Mouse (Mus musculus): ENCODE results near the gene Atp5h.

Atp5h gene

DNA sequence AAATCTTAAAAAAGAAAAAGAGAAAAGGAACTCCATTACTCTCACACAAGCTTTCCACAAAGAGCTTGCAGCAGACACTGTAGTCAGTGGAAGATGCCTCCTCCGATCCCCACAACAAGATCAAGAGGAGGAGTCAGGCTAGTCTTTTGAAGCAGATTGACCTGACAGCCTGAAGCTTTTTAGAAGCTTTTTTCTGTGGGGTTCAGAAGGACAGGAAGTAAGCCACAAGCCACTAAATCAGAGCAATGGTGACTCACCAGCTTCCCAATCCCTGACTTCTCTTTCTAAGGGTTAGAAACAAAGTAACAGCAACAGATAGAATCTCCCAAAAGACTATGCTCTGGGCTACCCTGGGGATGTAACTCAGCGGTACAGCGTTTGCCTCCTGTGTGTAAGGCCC lies 19.6 kb upstream of the Atp5h start:
- in situ Hi-C loops (cut with MboI; ENCODE audit: low sequenced_read_pairs), result no loop called here

DNA sequence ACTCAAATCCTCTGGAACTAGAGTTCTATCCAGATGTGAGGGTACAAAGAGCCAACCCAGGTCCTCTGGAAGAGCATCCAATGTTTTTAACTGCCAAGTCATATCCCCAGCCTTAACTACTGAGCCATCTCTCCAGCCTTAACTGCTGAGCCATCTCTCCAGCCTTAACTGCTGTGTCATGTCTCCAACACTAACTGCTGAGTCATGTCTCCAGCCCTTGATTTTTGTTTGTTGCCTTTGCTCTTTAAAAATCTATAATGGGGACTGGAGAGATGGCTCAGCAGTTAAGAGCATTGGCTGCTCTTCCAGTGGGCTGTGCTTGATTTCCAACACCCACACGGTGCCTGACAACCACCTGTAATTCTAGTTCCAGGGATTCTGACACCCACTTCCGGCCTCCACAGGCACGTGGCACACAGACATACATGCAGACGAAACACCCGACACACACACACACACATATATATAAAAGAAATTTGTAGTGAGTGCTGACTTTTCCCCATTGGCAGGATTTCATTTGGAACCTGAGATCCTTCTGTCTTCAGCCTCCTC lies 17.9 kb upstream of the Atp5h start:
- in situ Hi-C loops (cut with MboI; ENCODE audit: low sequenced_read_pairs), result no loop called here

DNA sequence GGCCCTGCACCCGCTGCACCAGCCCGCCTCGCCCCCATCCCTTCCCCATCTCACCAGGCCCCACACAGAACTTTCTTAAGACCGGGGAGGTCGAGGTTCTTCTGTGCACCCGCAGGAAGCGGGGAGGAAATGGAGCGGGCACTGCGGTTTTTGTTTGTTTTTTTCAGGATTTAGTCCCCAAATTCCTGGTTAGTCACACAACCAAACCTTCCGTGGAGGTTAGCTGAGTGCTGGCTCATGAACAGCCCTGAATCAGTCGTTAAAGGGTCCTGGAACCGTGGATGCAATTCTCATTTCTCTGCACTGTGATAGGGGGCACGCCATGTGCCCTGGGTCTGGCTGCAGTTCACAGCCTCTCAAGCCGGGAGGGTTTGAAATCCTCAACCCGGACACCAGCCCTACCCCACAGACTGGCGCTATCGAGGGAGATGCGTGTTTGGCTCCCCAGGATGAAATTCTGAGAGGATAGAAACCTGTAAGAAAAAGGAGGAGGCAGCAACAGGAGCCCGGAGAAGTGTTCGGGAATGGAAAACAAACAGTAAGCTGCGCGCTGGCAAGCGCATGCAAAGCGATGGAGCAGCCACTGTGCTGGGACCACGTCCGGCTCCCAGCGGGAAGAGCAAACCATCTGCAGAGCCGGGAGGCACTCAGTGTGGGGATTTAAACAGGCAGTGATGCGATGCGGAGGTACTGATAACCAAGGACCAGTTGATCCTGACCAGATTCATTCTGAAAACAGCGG lies 16.0 kb upstream of the Atp5h start:
- in situ Hi-C loops (cut with MboI; ENCODE audit: low sequenced_read_pairs), result no loop called here

DNA sequence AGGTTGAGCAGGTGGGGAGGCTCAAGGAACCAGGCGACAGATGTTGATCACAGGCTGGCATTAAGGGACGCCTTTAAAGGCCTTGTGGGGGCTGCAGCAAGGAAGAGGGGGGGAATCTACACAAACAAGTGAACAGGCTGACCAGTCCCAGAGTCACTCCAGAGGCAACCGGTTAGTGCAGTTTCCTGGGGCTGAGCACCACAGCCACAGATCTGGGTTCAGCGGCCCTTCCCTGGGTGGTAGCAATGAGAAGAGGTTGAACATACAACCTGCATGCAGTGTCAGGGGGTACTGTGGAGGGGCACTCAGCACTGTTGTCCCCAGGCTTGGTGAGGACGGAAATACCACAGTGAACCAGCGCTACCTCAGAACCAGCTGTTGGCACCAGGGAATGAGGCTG lies 13.6 kb upstream of the Atp5h start:
- in situ Hi-C loops (cut with MboI; ENCODE audit: low sequenced_read_pairs), result no loop called here

DNA sequence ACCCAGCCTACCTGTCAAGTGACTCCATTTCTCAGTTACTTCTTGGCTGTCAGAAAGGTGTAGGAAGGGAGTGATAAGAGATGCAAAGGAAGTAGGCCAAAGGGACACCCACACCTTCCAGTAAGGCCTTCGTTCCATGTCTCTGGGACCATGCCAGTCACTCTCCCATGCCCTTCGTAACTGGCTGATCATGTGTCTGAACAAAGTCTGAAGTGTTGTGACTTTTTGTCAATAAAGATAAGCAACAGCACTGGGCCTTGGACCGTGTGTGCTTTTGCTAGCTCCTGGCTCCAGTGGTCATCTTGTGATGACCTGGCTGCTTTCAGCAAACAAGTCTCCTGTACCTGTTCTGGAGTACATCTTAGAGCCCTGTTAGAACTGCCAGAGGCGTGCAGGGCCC lies 13.1 kb upstream of the Atp5h start:
- in situ Hi-C loops (cut with MboI; ENCODE audit: low sequenced_read_pairs), result no loop called here

DNA sequence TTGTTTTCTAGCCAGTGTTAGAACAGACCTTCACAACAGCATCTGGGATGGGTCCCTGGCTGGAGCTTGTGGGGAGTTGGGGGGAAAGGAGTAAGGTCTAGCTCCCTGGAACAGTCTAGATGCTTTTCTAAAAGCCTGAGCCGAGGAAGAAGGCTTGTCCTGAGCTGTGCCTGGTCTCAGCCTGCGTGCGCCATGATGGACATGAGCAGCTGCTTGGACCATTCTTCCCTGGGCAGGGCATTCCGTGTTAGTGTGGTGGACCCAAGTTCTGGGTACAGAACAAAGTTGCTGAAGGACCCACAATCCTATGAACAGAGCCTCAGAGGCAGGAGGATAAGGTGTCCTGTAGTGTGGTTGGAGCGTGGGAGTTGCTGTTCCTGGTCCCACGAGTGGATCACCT lies 10.8 kb upstream of the Atp5h start:
- in situ Hi-C loops (cut with MboI; ENCODE audit: low sequenced_read_pairs), result no loop called here

DNA sequence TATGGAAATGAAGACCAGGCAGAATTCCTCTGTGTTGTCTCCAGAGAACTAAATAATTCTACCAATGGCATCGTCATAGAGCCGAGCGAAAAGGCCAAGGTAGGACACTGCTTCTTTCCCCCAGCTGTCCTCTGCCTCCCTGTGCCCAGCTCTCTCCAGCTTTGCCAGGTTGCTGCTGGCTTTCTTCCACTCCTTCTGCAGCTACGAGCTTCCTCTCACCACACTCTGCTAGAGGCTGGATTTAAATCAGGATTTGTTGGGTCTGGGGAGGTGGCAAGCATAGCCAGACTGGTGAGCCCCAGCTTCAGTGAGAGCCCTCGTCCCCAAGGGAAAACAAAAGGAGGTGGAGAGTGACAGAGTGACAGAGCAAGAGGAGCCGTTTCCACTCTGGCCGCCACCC lies 9.5 kb upstream of the Atp5h start:
- in situ Hi-C loops (cut with MboI; ENCODE audit: low sequenced_read_pairs), result no loop called here

DNA sequence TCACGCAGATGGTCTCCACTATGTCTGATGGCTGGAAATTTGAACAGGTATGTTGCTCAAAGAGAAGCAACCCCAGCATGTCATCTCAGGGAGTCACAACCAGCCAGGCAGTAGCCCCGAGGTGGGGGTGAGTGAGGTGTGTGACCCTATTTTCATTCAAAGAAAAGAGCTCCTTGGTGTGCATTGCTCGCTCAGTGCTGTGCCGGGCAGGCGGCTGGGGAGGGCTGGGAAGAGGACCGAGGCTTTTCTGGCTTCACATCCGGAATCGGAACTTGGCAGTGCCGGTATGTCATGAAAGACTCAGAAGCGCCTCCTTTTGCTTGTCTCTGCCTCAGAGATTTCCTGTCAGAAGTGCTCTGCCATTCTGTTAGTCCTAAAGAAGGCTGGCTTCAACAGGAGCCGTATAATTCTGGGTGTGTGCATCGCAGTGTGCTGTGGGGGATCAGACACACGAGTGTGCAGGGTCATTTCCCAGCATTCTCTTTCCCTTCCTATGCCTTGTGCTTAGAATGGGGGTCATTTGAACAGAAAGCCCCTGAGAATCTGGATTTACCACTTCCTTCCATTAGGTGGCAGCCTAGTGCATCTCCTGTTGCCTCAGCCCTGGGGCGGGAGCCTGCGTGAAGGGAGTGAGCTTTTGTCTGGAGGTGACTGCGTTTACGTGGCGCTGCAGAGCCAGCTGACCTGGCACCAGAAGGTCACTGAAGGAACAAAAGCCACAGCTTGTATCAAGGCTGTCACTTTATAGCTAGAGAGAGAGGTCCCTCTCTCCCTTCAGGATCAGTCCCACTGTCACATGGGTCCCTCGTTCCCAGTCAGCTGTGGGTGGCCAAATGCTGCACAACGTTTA lies 7.9 kb upstream of the Atp5h start:
- in situ Hi-C loops (cut with MboI; ENCODE audit: low sequenced_read_pairs), result no loop called here

DNA sequence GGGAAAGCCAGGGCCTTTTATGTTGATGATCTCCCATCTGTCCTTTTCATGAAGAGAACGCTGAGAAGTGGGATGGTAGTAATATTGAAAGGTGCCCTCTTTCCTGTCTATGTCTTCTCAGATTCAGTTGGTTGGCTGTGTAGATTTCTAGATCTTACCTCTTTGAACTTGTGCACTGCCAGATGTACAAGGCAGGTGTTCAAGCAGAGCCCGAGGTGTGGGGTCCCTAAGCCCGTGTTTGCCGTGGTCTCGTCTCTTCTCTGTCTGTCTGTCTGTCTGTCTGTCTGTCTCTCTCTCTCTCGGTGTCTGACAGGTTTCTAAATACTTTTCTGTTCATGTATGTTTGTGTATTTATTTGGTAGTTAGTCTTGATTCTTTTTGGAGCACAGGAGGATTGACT lies 5.9 kb upstream of the Atp5h start:
- in situ Hi-C loops (cut with MboI; ENCODE audit: low sequenced_read_pairs), result no loop called here

DNA sequence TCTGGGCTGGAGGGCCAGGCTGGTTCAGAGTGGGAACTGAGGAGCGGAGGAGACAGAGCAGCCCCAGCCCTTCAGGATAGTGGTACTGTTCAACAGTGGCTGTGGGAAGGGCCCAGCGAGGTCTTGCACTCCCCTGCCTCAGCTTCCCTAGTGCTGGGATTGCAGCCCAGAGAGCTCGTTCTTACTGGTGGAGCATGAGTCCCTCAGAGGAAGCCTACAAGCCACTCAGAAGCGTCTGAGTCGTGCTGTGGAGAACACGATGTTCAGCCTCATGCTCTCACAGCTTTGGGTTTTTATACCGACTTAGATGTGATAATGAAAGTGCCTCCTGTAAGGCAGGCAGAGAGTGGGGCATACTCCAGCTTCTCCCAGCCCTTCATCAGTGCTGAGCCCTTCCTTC lies 4.9 kb upstream of the Atp5h start:
- in situ Hi-C loops (cut with MboI; ENCODE audit: low sequenced_read_pairs), result no loop called here

DNA sequence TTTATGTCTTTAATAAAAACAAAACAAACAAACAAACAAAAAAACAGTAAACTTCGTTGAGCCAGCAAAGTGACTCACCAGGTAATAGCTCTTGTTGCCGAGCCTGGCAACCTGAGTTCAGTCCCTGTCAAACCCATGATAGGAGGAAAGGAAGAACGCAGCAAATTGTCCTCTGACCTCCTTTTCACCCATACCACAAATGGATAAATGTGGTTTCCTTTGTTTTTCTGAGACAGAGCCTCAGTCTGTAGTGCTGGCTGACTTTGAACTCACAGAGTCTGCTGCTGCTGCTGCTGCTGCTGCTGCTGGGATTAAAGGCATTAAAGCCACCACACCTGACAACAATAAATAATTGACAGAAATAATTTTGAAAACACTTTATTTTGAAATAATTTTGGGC lies 3.3 kb upstream of the Atp5h start:
- in situ Hi-C loops (cut with MboI; ENCODE audit: low sequenced_read_pairs), result no loop called here

DNA sequence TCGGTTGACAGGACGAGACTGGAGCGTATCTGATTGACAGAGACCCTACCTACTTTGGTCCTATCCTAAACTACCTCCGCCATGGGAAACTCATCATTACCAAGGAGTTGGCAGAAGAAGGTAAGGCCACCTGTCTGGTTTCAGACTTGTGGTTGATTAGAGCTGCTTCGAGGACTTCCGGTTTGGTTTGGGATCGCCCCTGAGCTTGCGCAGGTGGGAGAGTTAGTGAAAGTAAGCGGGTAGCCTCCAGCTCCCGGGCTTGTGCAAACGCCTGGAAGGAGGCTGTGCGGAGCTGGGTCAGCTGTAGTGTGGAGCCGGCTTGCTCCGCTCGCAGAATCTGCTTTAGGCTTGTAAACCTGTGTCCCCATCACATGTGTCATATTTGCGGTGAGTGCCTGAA lies 2.2 kb upstream of the Atp5h start:
- in situ Hi-C loops (cut with MboI; ENCODE audit: low sequenced_read_pairs), result no loop called here

DNA sequence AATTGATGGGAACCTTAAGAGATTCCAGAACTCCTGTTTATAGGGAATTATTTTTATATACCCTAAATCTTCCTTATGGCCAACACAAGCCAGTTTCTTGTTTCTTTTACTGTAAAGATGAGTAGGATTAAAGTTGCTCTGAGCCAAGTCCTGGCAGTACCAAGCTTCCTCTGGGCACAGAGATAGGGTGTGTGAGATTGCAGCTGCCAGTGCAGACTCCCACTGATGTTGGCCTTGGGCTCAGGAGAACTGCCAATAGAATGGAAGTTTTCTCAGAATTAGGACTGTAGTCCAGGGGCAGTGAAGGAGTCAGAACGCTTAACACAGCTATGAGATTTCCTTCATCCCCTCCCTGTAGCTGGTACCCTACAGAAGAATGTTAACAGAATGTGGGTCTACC lies 1.6 kb upstream of the Atp5h start:
- in situ Hi-C loops (cut with MboI; ENCODE audit: low sequenced_read_pairs), result no loop called here

DNA sequence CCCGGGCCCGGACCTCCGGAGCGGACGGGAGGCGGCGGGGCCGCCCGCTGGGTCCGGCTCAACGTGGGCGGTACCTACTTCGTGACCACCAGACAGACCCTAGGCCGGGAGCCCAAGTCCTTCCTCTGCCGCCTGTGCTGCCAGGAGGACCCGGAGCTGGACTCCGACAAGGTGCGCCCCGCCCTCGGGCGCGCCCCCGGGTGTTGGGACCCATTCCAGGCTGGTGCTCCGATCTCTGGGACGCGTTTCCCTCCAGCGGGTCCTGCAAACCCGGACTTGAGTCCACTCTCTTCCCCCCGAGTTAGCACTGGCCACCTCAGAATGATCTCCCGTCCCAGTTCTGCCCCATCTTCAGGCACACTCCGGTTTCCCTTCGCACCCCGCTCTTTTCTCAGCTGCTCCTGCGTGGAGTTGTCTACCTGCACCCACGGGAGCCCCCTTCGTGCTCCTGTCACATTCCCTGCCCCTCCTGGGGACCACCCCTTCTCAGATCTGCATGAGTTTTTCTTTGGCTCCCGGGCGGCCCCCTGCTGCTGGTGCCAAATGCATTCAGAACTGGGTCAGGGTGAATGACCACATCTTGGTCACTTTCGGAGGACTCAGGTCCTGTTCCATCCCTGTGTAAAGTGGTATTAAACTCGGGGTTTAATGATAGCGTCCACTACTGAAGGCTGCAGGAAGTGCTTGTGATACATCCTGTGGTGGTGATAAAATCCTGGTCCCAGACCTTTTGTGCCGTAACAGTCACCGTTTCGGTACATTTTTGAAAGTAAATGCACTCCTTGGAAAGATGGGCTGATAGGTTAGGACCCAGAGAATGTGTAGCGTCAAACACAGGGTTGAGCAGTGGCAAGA lies 801 bp upstream of the Atp5h start:
- in situ Hi-C loops (cut with MboI; ENCODE audit: low sequenced_read_pairs), result no loop called here

DNA sequence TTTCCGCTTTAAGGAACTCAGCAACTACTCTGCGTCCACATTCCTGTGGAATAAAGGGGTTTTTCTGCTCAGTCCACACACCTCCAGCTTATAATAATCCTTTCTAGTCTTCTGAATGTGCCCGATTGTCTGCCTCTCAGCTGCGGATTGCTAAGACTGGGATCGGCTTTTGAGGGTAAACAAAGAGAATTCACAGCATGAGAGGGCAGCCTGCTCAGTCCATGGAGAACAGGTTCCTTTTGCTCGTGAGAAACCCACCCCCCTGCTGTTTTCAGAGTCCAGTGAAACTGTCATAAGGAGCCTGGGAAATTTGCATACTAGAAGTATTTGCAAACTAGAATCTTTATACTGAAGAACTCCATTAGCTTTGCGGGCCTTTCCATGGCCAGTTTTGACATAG lies 10.2 kb downstream of the Atp5h start:
- in situ Hi-C loops (cut with MboI; ENCODE audit: low sequenced_read_pairs), result no loop called here

DNA sequence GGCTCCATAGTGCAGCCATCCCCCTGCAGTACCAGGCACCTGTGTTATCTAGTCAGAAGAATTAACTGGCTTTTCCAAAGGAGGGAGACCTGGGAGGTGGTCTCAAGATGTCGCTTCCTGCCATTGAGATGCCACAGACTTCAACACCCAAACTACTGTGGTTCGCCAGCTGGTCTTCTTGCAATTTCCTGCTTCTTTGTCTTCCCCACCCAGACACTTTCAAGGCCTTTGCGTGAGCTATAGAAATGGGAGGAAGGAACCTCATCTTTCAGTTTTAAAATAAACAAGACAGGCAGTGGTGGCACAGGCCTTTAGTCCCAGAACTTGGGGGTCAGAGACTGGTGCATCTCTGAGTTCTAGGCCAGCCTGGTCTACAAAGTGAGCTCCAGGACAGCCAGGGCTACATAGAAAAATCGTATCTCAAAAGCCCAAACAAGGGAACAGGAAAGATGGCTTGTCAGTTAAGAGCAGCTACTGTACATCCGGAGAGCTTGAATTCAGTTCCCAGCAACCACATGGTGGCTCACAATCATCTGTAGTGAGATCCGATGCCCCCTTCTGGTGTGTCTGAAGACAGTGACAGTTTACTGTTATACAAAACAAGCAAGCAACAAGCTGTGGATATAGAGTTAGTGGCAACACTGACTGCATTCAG lies 11.4 kb downstream of the Atp5h start:
- in situ Hi-C loops (cut with MboI; ENCODE audit: low sequenced_read_pairs), result no loop called here

DNA sequence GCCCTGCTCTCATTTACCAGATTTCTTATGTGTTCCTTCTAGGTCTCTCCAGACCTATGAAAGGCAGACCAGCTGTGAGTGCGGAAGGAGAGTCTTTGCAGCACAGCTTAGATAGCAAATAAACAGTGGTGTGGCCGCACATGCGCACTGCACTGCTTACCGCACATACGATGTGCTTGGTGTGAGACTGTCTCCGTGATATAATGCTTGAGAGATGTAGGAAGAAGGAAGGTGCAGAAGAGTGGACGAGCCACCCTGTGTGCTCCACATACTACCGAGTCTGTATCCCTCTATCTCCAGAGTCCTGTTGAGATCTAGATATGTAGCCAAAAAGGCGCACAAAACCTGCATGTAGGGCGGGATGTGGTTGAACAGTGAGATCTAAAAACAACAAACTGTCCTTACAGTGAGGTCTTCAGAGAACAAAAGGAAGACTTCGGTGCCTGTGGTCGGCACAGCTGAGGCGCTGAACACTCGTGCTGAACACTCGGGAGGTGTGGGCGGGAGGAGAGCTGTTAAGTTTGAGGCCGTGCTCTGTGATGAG lies 12.8 kb downstream of the Atp5h start:
- in situ Hi-C loops (cut with MboI; ENCODE audit: low sequenced_read_pairs), result no loop called here

DNA sequence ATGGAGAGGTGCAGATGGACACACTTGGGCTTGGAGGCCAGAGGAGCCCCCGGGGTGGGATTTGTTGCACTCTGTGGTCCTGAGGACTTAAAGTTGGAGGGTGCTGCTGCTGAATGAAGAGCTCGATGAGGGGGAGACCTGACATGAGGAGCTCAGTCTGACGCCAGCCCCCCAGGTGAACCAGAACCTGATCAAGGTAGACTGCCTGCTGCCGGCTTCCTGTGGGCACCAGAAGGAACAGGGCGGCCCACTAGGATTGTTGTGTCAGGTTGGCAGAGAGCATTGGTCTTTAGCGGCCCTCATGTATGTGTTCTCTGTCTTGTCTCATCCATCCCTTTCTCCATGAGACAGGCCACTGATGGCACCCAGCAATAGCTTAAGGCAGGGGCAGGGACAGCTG lies 14.0 kb downstream of the Atp5h start:
- in situ Hi-C loops (cut with MboI; ENCODE audit: low sequenced_read_pairs), result no loop called here

DNA sequence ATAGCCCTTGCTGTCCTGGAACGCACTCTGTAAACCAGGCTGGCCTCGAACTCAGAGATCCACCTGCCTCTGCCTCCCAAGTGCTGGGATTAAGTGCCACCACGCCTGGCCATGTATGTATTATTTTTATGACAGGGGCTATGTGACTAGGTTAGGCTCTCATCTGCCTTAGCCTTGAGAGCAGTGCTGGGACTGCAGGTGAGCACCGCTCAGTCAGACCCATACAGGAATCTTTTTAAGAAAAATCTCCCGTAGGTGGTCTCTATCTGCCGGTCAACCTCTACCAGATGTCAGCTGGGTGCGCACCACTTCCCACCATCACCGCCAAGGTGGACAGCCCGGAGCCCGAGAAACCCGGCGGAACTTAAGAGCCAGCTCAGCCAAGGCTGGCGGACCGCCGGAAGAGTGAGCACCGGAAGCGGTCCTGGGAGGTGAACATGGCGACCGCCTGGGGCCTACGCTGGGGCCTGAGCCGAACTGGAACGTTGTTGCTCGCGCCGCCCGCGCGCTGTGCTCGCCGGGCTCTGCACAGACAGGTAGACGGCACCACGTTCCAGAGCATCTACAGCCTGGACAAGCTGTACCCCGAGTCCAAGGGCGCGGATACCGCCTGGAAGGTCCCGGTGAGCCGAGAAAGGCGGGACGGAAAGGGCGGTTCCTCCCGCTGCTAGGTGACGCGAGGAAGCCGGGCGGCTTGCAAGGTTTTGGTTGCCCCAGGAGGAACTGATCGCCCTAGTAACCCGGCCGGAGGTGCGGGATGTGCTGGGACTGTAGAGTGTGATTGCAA lies 16.2 kb downstream of the Atp5h start, which contains the start of gene Mrpl58:
Gene Mrpl58 (plus strand): TSS at position 415 of the 787 bp plus-strand sequence.
- in situ Hi-C loops (cut with MboI; ENCODE audit: low sequenced_read_pairs), result no loop called here

All from CH12F3 (cell line).